Mouse (Mus musculus) mature B cell (primary cell): Measurements from ENCODE around the gene Hoxd11.

Source experiments
- in situ Hi-C: fragments of 300-500 bp; cut with MboI; formaldehyde crosslinking; loops from 2 replicates; pipeline ENCODE4 v1.14.3; 2019

The Hoxd11 gene

DNA sequence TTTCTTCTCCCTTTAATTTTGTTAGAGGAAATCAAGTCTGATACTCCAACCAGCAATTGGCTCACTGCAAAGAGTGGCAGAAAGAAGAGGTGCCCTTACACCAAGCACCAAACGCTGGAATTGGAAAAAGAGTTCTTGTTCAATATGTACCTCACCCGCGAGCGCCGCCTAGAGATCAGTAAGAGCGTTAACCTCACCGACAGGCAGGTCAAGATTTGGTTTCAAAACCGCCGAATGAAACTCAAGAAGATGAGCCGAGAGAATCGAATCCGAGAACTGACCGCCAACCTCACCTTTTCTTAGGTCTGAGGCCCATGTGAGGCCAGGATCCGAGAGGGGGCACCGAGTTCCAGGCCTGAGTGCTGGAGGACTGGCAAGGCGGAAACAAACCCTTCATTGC, 14.7 kb downstream of the Hoxd11 start:
- in situ Hi-C loops, result no loop called here

DNA sequence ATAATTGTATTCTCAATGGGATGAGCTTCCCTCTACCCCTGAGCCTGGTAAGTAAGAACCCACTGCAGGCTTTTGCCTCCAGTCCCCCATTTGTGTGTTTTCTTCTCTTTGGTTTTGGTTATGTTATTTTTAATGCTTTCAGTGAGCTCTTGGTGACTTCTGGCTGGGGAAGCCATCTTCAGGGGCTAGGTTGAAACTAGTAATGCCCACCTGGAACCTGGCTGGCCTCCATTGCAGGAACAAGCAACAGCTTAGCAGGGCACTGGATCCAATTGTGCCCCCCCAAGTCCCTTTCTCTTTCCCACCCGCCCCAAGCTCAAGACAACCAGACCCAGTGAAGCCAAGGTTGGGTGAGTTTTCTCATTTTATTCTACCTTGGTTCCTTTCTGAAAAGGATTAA, 16.0 kb downstream of the Hoxd11 start:
- in situ Hi-C loops, result no loop called here

DNA sequence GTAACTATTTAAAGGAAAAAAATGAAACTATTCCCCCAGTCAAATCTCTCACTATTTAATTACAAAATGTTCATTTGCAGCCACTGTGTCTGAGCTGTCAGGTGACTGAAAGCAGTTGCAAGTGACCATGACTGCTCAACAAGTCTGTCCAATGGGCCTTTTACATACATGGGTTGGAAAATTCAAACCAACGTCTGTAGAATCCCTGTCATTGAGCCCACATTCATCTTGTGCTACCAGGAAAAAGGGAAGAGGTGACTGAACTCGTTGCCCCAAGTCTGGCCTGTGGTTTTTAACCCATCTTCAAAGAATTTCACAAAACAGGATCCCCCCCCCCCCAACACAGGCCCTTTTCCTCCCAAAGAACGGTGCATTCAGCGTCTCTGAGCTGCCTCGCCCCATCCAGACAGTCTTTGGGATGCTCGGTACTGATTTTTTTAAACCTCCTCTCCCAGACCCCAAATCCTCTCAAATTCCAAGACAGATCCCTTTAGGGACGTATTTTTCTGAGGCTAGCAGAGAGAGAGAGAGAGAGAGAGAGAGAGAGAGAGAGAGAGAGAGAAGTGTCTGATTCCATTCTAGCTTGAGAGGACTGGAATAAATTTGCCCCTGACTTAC, 16.6 kb downstream of the Hoxd11 start:
- in situ Hi-C loops, result no loop called here

DNA sequence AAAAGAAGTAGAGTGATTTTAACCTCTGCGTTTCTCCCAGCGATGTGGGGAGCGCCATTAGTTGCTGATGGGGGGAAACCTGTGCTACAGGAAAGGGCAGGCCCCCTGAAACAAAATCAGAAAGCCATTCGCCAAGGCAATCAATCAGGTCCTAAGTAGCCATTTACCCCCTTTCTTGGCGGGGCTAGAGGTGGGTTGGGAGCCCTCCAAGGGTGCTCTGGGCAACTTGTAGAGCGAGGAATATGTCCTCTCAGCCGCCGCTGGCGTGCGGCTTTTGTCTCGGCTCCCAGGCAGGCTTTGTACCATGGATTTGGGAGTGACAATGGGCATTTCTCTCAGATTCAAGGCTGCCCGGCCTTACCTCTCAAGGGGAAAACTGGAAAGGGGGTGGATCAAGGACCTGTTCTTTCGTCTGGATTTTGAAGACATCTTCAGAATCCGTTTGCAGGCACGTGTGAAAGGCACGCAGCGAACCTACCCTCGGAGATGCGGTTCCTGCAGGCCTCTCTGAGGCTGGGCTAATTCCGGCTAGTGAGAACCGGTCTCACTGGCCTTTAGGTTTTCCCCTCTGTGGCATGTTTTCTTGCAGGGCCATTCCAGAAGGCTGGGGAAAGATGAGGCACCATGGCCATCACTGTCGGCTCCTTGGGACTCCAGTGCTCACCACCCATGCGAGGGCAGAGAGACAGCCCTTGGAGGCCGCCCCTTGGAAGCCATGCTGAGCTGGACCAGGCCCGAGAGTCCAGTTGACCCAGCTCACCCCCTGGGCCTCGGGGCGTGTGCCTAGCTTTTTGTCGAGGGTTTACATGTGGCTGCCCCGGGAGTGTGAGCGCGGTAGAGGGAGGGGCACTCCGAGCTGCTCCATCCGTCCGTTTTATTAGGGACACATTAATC, 17.3 kb downstream of the Hoxd11 start:
- in situ Hi-C loops, result no loop called here

DNA sequence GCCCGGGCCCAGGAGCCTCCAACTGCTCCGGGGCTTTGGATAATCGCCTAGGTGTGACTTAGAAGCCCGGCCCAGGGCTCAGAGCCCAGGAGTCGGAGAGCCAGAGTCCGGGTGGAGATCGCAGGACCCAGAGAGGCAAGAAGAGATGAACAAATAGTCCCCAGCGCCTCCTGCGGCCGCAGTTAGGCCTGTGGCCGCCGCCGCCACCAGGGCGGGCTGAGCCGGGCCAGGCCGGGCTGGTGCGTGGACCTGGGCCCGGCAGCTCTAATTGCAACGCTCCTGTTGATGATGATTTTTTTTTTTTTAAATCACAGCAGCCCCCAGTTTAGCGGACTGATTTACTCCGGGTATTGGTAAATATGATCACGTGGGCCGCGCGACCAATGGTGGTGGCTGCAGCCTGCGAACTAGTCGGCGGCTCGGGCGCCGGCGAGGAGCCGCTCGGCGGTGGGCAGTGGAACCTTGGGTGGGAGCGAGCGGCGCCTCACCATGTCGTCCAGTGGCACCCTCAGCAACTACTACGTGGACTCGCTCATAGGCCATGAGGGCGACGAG, 18.3 kb downstream of the Hoxd11 start, which contains the start of gene Hoxd9:
Gene Hoxd9 (plus strand): TSS at position 161 of the 555 bp plus-strand sequence.
- in situ Hi-C loops, result no loop called here

DNA sequence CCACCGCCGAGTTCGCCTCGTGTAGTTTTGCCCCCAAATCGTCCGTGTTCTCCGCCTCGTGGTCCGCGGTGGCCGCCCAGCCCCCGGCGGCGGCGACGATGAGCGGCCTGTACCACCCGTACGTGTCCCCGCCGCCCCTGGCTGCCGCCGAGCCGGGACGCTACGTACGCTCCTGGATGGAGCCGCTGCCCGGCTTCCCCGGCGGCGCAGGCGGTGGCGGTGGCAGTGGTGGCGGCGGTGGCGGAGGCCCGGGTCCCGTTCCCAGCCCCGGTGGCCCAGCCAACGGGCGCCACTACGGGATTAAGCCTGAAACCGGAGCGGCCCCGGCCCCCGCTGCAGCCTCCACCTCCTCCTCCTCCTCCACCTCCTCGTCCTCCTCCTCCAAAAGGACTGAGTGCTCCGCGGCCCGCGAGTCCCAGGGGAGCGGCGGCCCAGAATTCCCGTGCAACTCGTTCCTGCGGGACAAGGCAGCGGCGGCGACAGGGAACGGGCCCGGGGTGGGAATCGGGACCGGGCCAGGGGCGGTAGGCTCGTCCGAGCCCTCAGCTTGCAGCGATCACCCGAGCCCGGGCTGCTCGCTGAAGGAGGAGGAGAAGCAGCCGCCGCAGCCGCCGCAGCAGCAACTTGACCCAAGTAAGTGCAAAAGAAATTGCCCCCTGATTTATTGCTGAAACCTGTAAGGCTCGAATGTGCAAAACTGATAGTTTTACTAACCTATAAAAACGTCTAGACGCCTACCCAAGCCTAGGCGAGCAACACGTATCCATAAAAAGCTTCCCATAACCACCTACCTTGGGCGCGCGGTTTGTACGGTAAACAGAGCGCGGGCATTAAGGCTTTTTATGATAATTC, 19.1 kb downstream of the Hoxd11 start:
- in situ Hi-C loops, result no loop called here

DNA sequence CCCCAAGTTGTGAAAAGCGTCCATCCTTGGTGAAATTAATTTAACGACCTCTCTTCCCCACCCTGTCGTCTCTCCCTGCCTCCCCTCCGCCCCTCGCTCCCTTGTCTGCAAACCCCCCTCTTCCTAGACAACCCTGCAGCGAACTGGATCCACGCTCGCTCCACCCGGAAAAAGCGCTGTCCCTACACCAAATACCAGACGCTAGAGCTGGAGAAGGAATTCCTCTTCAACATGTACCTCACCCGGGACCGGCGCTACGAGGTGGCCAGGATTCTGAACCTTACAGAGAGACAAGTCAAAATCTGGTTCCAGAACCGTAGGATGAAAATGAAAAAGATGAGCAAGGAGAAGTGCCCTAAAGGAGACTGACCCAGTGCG, 19.7 kb downstream of the Hoxd11 start:
- in situ Hi-C loops, result no loop called here

DNA sequence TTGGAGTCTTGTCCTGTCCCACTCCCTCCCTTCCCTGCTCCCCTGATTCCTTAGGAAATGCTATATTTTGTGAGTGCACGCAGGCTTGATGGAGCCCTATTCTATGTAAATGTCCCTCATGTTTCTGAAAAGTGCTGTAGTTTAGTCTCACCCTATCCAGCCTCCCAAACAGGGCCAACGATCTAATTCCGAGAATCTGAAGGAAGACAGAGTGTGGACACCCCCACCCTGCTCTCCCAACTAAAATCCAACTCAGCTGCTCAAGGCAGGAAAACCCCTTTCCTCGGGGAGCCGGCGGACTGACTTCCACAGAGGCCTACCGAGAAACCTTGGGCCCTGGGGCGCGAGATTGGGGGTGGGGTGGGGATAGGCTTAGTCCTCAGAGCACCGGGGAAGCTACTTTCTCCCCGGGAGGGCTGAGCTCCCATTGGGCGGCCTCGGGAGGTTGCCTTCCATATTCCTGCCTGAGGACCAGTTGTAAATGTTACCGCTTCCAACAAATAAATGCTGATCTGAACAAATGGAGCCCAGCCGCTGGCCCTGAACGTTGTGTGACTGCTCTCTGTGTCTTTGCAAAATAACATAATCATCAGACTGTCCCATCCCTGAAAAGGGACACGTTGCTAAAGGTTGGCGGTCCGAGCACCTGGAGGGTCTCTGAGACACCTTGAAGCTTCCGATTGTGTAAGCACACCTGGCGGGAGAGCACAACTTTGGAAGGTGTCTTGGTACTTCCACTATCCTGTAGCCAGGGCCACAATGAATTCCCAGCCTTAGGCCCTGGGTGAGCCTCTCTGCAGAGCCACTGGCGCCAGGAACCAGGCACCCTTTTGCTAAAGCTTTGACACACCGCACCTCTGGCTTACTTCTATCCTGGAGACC, 20.5 kb downstream of the Hoxd11 start:
- in situ Hi-C loops, result loop anchor here (25.0 kb wide), 1 partner anchor 887 kb away; no protein-coding TSS in a partner anchor

DNA sequence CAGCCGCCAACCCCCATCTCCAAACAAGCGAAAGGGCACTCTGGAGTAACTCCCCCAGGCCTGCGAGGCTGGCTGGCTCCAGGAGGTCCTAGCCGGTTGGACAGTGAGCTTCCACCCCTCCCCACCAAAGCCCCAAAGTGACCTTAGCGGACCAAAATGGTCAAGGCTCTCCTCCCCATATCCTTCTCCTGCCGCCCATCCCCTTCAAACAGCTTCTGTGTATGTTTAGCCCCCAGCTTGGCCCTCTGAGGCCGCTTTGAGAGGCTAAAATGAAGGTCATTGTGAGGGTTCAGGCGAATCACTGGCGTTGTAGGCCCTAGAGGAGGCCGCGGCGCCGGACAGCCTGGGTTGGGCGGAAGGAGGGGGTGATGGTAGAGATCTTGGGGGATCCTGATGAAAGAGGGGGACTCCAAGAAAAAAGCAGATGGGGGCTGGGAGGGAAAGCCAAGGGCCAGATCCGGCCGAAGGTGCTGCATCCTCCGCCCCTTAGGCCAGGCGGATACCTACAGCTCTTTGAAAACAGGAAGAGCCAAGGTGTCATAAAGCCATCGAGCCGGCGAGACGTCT, 21.3 kb downstream of the Hoxd11 start:
- in situ Hi-C loops, result loop anchor here (25.0 kb wide), 1 partner anchor 887 kb away; no protein-coding TSS in a partner anchor

DNA sequence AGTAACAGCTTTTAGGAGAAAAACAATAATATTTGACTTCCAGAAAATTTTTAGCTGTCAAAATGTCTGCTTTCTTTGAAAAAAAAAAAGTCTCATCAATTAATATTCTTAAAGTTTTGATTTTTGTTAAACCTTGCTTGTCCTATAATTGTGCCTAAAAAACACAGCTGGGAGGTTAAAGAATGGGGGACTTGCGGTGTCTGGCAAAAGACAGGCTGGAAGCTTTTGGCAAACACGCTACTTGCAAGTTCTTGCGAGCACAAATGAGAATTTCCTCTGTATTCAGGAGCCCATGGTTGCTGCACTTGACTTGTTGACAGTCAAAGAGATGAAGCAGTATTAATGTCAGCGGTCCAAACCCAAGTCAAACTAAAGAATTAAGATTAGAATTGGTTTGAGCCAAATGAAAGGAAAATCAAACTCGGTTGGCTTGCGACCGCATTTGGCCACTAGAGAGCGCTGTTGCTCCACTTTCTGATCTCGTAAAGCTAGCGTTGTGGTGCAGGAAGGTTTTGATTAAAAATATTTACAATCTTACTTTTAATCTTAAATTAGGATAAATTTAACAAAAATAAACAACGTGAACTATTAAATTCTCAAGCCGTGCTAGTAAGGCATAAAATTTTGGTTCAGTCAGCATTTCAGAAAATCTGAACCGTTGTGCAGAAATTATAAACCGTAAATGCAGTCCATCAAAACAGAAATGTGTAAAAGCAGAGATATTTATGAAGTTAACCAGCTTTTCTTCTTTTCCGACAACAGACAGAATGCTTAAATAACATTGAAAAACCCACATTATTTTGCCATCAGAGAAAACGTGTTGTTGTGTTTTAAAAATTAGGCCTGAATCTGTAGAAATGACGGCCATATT, 22.8 kb downstream of the Hoxd11 start:
- in situ Hi-C loops, result loop anchor here (25.0 kb wide), 1 partner anchor 885 kb away; no protein-coding TSS in a partner anchor

DNA sequence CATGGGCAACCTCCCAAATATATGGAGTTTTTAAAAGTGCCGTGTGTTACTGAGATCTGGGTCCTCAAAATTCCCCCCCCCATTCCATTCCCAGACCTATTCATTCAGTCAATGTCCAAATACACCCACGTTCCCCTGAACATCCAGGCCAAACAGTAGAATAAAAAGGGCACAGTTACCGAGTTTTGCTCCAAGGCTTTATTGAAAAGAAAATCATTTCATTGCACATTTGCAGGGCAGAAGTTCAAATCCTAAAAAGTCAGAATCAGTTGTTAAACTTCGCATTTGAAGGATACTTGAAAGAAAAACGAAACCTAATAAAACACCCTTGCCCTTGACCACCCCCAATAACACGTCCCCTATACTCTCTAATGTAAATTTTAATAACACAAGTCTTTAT, 23.5 kb downstream of the Hoxd11 start:
- in situ Hi-C loops, result loop anchor here (25.0 kb wide), 1 partner anchor 884 kb away; no protein-coding TSS in a partner anchor

DNA sequence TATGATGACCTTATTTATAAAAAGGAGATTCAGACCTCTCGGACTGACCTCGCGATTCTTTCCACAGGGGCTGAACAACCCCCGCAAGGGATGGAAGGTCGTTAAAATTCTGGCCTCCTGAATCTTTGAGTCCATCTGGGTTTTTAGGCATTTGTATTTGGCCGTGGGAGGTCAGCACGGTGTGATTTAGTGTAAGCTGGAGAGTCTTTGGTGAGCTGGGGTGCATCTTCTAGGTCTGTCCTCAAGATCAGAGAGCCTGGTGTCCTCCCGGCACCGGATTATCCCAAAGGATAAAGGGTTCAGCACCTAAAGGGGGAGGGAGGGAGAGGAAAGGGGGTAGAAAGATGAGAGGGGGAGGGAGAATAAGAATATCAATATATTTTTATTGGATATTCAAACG, 24.0 kb downstream of the Hoxd11 start:
- in situ Hi-C loops, result loop anchor here (25.0 kb wide), 1 partner anchor 884 kb away; no protein-coding TSS in a partner anchor

DNA sequence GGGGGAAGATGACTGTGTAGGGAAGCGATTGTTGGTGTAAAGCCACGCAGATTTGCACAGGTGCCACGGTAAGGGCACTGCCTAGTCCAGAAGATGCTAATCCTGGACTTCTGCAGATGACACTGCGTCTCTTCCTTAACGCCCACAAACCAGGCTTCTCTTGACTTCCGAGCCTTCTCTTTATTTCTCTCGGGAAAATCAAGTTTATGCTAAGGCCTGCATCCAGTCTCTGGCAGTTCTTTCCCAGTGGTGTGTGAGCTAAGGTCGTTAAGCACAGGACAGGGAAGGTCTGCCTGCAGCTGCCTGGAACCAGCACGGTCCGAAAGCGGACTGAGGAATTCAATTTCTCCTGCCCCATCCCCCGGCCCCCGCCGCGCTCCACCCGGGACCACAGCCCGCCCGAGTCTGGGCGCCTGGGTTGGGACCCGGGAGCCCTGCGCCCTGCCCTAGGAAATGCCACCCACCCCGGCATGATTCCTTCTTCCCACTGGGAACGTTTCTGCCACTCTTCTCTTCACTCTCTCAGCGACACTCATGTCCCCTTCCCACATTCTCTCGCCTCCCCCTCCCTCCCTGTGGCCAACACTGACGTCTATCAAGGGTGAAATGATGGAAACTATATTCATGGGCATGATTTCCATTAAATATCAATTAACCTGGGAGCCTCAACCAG, 24.5 kb downstream of the Hoxd11 start:
- in situ Hi-C loops, result loop anchor here (25.0 kb wide), 1 partner anchor 883 kb away; no protein-coding TSS in a partner anchor

DNA sequence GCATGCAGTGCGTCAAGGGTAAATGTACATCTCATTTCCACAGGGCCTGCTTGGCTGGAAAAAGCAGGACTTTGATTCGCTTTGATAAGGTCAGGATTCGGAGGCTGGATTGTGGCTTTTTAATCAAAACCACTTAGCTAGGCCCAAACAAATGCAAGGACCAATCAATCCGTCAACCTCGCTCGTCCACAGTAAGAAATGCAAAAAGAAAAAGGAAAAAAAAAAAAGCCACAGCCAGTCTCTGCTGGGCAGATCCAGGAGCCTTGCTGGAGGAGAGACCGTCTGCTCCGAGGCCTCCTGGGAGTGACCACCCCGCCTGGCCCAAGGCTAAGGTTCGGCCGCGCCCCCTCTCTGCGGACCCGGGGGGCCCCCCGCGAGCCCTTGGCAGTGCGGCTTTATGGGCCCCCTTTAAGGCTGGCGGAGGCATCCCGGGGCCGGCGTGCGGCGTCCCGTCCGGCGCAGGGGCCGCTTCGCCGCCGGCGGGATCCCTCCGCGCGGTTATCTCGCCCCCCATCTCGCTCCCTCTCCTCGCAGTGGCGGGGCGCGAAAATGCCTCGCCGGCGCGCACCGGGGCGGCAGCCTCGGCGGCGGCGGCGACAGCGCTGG, 25.1 kb downstream of the Hoxd11 start, which contains the start of gene Hoxd8:
Gene Hoxd8 (plus strand): TSS at position 223 of the 606 bp plus-strand sequence.
- in situ Hi-C loops, result loop anchor here (25.0 kb wide), 1 partner anchor 883 kb away; no protein-coding TSS in a partner anchor

DNA sequence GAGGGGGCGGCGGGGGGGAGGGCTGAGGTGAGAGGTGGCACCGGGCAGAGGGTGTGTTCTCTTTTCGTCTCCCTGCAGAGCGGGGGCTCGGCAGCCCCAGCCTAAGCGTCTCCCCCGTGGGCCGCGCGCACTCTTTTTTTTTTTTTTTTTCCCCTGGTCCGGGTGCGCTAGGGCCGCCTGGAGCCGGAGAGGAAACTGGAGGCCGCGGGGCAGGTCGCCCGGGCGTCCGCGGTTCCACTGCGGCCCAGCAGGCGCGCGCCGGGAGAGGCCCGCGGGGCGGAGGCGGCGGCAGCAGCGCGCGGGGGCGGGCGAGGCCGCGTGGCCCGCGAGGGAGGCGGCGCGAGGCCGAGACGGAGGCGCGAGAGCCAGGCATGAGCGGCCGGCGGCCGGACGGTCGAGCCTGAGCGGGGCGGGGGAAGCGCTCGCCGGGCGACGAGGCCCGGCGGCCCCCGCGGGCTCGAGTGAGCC, 25.7 kb downstream of the Hoxd11 start:
- in situ Hi-C loops, result loop anchor here (25.0 kb wide), 1 partner anchor 882 kb away; no protein-coding TSS in a partner anchor

DNA sequence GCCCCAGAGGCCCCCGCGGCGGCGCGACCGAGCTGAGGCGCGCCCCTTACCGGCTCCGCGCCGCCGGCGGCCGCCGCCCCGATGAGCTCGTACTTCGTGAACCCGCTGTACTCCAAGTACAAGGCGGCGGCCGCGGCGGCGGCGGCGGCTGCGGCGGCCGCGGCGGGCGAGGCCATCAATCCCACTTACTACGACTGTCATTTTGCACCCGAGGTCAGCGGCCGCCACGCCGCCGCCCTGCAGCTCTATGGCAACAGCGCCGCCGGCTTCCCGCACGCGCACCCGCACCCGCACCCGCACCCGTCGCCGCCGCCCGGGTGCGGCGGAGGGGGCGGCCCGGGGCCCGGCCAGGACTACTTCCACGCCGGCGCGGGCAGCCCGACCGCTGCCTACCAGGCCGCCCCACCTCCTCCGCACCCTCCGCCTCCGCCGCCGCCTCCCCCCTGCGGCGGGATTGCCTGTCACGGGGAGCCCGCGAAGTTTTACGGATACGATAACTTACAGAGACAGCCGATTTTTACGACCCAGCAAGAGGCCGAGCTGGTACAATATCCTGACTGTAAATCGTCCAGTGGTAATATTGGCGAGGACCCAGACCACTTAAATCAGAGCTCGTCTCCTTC, 26.2 kb downstream of the Hoxd11 start:
- in situ Hi-C loops, result loop anchor here (25.0 kb wide), 1 partner anchor 882 kb away; no protein-coding TSS in a partner anchor

DNA sequence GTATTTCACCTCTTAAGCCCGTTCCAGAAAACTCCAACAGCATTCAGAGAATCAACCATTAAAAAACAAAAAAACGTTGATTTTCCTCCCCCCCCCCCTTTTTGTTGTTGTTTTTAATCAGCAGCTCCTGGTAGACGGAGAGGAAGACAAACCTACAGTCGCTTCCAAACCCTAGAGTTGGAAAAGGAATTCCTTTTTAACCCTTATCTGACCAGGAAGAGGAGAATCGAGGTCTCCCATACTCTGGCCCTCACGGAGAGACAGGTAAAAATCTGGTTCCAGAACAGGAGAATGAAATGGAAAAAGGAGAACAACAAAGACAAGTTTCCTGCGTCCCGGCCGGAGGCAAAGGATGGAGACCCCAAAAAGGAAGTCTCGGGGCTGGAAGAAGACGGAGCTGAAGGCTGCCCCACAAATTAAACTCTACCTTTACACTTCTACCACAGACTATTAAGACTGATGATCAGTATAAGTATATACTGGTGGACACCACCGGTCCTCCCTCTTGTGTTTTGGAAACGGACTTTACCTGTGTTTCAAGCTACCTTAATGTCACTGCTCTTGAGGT, 27.1 kb downstream of the Hoxd11 start:
- in situ Hi-C loops, result loop anchor here (25.0 kb wide), 1 partner anchor 881 kb away; no protein-coding TSS in a partner anchor
